Mouse (Mus musculus) gastrocnemius, adult 18-20 months (tissue): ENCODE results near the gene 4933425L06Rik. TPM values are rescaled to one million over a fixed set of nuclear protein-coding genes. Genes with fewer than 3 reads are reported as not detected.

Experiments used
- DNase-seq: peaks from one replicate; pipeline ENCODE4 v3.0.0; 2021; ENCODE audit warnings: low spot score
- total RNA-seq, 2 experiments: library from RNA; stranded (reverse); gene quantifications; 2 replicates each; pipeline ENCODE4 v1.2.3; 2021

4933425L06Rik gene
- total RNA-seq, 2 experiments from 2014 or later = not detected

- DNase-seq = no peak
Observed at GRCm38 (mm10) chr13:105132776-105133175, 50.9 kb downstream of the 4933425L06Rik start.

GRCm38 (mm10) chr13:105134397-105134796, 52.5 kb downstream of the 4933425L06Rik start:
- no peak for DNase-seq

DNA sequence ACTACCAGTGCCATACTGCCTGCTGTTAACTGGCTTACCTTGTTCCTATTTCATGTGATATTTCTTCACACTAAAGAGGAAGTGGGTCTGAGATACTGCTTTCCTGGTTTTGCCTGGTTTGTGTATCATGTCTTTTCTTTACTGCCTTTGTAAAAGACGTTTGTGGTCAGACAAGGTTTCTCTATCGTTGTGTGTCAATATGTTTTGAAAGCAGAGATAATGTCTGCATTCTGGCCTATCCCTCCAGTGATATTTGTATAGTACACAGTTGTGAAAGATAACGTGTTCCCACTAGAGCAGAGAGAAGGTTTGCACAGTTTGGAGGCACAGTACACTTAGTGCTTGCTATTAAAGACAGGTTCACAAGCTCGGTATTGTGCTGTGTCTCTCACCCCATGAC, 58.0 kb downstream of the 4933425L06Rik start:
- DNase-seq = no peak

GRCm38 (mm10) chr13:105146827-105147226, 64.9 kb downstream of the 4933425L06Rik start:
- DNase-seq = no peak

- DNase-seq = no peak
Observed at GRCm38 (mm10) chr13:105147795-105148418, 66.0 kb downstream of the 4933425L06Rik start.

DNA sequence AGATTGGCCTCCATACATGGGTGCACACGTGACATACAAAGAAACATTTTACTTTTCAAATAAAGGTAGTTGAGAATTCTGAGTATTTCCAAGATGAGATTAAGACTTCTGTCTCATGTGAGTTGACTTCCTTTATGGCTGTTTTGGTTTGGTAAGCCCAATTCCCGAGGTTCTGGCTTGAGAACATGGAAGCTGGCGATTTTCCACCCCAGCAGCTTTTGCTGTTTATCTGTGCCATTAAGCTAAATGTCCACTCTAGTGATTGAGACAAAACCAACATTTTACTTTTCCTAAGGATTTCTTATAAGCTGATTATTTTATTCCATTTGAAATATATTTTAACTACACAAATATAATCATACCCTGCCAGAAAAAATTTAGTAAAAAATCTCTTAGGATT, 68.1 kb downstream of the 4933425L06Rik start:
- no peak for DNase-seq

DNA sequence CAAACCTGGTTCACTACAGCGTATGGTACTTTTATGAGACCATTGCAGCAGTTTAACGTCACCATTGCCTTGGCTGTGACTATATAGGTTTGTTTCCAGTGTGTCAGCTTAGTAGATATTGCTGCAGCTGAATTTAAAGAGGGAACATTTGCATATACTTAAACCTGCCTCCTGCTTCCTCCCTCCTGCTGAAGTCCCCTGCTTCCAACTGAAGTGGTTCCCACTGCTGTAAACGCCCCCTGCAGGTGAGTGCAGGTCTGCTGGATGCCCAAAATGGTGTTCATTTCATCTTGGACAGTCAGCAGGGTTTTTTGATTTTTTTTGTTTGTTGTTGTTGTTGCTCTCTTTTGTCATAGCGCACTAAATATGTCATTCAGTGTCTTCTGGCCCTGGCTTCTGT, 72.0 kb downstream of the 4933425L06Rik start:
- DNase-seq = no peak

DNA sequence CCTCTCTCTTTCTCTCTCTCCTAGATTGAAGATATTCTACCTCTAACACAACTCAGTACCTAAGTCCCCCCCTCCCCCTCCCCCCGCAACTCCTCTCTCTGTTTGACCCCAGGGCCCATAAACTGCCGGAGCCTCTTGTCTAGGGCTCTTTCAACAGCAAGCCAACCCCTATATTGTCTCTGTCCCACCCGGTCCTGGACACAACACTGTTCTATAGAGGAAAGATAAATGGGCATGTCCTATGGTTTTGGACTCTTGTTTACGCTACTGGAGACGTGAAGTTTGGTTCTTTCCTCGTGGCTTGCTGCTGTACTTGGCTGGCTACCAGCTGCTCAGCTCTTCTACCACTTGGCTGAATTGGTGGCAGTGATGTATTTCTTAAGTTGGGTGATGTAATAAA, 83.5 kb downstream of the 4933425L06Rik start:
- DNase-seq = no peak

Other genes with a start within 250 kb of the 4933425L06Rik start
- not detected for gene Shisal2b, start 218.2 kb upstream of the 4933425L06Rik start, total RNA-seq
- 1 to 10 TPM in 1 of 2 experiments, under 1 TPM in 1; 0.71 to 1.0 TPM for gene Rgs7bp, start 27.2 kb upstream of the 4933425L06Rik start, total RNA-seq
- gene Rnf180, start 212.7 kb downstream of the 4933425L06Rik start, total RNA-seq = under 1 TPM; 0.14 to 0.21 TPM